Mouse (Mus musculus) heart, postnatal 0 days (tissue): ENCODE measurements at regions not wholly inside any gene's neighbourhood (a gene's known extent, or its start where the extent isn't known, plus 50 kb on each side); places are given as distances from the start of the nearest gene placed in this dataset.

Source experiments
- CTCF ChIP-seq: IDR thresholded peaks from 2 replicates; pipeline ENCODE4 v1.5.1; 2016; ENCODE audit warnings: antibody characterized with exemption, control low read depth, low read depth
- EP300 ChIP-seq: IDR thresholded peaks from 2 replicates; pipeline ENCODE4 v1.6.1; 2016; ENCODE audit warnings: antibody characterized with exemption, low read depth

DNA sequence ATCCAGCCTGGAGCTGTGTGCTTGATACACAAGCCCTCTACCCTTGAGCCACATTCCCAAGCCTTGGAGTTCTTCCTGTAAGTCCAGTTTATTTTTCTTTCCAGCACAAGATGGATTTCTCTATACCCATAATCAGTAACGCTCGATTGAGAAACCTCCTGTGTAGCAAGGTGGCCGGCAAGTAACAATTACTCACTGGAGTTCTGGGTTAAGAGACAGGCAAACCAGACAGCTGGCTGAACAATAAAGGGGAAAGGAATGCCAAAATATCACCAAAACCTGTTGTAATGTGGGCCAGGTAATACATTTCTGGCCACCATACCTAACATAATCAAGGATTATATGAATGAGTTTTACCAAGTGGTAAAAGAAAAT, 102.8 kb upstream of the Jade1 start:
- TF ChIP-seq CTCF (no peak), EP300 (no peak)
